Mouse (Mus musculus) telencephalon, adult 2 months (tissue): ENCODE measurements around the gene Tmem82.

Experiments used
- DNase-seq: peaks from one replicate; pipeline ENCODE4 v3.0.0-alpha.2; 2011; ENCODE audit warnings: low read depth, low spot score

Tmem82 gene

DNA sequence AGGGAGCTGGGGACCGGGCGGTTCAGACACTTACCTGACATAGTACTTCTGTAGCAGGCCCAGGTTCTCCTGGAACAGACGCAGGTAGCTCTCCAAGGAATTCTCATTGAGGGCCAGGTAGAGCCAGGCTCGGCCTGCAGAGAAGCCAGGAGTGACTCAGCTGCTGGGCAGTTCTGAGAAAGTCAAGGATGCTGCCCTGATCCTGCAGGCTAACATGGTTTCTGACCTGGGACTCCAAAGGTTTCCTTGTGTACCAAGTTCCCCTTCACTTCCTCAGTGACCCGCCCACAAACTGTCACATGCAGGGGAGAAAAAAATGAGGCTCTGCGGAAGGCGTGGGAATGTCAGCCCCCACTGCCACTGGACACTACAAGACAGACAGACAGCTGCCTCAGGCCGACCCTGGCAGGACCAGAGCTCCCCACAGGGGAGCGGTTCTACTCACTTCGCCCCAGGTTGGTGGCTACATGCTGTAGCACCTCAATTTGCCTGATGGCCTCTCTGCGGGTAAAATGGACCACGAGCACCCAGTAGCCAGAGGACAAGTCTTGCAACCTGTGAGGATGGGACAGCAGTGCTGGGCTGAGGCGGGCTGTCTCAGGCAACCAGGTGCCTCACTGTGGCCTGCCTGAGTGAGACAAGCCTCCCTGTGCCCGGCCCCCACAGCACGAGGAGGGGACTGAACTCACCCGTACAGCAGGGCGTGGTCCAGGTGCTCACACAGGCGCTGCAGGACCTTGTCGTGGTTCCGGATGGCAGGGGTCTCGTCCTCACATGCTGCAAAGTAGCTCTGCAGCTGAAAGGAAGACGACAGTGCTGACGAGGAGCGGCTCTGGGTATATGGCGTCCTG is 23.8 kb upstream of the Tmem82 start:
- DNase-seq = no peak

DNA sequence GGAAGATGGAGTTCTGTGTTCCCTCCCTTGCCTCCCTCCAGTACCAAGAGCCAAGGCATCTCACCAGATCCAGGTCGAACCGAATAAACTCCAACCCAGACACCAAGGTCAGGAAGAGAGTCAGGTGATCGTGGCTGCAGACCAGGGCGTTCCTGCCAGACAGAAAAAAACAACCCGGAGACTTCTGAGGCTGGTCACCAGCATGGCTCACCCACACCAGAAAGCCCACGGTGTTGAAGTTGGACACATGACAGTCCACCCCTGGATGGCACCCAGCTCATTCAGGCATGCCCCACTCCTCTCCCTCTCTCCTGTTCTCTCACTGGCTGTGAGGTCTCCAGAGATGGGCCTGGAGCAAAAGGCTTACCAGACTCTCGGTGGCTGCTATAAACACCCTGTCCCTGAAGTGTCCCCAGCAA is 22.9 kb upstream of the Tmem82 start:
- DNase-seq = no peak

DNA sequence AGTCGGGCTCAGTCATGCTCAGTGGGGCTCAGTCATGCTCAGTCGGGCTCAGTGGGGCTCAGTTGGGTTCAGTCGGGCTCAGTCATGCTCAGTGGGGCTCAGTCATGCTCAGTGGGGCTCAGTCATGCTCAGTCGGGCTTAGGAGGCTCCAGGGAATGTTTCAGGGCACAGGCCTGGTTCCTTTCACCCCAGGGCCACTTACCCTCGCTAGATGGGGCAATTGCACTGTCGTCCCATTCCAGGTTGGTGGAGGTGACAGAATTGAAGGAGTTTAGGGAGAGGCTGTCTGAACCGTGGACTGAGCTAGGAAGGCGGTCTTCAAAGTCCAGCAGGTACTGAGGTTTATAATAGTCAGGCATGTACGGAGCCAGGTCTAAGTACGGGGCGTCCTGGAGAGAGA is 21.0 kb upstream of the Tmem82 start:
- DNase-seq = no peak

DNA sequence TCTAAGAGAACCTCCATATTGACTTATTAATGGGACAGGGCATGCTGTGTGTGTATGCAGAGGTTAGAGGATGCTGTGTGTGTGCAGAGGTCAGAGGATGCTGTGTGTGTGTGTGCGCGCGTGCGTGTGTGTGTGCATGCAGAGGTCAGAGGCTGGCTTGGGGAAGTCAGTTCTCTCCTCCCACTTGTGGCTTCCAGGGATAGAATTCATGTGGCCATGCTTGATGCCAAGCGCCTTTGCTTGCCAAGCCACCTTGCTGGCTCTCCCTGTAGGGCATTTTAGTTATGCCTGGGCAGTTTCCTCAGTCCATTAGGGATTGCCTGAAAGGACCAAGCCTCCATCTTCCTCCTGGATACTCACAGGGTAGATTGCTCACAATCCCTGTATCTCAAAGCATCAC is 18.3 kb upstream of the Tmem82 start:
- no peak for DNase-seq

DNA sequence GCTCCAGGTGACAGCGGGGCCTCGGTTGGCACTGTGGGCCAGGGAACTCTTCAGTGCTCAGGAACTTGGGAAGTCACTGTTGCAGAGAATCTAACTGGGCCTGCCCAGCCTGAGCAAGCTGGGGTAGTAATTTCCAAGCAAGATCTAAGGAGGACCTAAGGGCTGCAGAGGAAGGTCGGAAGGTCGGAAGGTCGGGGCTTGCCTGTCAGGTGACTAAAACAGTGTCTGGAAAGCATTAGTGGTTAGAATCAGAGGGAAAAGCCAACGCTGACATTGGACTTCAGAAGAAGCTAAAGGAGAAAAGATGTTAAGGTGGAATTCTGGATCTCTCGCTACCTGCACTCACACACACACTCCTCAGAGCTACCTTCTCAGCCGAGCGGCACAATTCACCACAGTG is 17.6 kb upstream of the Tmem82 start:
- no peak for DNase-seq

DNA sequence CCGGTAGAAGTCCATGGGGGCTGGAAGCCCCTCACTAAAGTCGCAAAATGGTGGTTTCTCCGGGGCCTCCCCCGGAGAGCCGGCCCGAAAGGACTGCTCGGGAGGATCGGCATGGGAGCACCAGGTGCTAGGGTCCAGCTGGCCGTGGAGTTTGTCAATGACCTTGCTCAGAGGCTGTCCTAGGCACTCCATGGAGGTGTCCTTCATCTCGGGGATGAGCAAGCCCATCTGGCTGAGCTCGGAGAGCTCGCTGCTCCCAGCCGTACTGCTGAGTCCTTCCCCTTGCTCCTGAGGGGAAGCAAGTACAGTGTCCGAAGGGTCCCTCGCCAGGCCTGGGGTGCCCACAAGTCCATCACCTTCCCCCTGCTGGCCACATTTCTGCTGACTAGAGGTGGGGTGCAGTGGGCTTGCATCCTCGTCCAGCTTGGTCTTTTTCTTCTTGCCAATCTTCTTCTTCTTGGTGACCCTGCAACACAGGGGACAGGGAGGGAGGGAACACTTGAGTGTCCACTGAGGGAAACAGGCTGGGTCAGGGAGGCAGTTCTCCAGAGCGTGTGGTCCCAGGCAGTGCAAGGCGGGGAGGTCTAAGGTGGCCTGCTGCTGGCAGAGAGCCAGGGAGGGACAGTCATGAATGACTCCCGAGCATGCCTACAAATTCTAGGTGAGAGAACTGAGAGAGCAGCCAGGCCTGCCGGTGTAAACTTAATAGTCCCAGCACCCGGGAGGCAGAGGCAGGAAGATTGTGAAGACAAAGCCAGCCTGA is 13.9 kb upstream of the Tmem82 start:
- DNase-seq = no peak

DNA sequence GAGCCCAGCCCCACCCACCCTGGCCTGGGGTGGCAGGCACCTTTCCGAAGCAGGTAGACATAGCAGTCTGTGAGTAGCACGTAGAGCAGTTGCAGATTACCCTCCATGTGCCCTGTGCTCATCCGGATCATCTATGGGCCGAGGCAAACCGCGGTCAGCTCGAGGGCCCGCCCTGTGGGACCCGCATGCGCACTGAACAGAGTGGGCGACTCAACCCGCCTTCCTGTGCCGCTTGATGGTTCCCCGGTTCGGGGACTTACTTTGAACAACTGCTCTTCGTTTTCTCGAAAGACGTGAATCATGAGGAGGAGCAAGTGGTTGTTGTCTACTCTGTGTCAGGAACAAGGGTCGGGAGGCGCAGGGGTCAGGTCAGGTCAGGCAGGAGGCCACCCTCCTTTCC is 12.8 kb upstream of the Tmem82 start:
- no peak for DNase-seq

DNA sequence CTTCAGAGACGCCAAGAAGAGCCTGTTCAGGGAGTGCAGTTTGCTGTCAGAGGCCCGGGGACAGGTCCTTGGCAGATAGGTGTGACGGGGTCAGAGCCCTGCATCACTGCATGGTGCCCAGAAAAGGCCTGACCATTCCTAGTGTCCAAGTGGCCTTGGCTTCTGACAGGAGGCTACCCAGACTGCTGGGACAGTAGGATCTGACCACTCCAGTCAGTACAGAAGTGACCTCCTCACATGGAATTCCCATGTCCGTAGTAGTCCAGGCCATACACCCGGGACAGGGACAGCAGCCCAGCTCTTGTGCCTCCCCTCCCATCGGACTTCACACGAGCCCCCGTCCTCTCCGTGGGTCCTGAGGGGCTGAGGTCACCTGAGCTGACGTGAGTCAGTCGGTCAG is 11.6 kb upstream of the Tmem82 start:
- DNase-seq = no peak

DNA sequence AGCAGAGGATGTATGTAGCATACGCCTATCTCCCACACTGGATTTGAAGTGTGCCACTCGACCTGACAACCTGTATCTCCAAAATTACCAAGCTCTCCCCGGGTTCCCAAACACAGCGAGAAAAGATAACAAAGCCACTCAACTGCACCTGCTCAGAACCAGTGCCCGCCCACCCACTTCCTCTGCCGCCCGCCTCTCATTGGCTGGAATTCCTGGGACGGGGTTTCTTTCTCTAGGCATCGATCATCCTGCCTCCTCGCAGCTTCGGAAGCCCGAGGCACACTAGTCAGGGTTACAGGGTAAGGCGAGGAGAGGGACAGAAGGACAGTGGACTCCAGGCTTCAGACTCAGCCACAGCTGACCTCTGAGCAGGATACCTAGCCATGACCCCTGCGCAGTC is 10.2 kb upstream of the Tmem82 start:
- no peak for DNase-seq

DNA sequence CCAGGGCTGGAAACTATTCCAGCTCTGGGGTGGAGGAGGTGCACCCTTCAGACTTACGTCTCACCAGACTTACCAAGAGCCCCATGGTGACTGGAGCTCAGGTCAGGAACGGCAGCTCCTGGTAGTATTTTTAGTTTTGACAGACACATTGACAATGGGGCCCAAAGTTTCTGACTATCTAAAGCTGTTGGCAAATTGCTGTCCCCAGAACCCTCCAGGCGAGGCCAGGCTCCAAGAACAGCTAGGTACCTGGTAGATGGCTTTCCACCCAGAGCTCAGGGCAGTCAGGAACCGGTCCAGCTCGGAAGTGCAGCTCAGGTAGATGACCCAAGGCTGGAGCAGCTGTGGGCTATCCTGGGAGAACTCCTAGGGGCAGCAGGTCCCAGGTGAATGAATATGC is 9.1 kb upstream of the Tmem82 start:
- no peak for DNase-seq

DNA sequence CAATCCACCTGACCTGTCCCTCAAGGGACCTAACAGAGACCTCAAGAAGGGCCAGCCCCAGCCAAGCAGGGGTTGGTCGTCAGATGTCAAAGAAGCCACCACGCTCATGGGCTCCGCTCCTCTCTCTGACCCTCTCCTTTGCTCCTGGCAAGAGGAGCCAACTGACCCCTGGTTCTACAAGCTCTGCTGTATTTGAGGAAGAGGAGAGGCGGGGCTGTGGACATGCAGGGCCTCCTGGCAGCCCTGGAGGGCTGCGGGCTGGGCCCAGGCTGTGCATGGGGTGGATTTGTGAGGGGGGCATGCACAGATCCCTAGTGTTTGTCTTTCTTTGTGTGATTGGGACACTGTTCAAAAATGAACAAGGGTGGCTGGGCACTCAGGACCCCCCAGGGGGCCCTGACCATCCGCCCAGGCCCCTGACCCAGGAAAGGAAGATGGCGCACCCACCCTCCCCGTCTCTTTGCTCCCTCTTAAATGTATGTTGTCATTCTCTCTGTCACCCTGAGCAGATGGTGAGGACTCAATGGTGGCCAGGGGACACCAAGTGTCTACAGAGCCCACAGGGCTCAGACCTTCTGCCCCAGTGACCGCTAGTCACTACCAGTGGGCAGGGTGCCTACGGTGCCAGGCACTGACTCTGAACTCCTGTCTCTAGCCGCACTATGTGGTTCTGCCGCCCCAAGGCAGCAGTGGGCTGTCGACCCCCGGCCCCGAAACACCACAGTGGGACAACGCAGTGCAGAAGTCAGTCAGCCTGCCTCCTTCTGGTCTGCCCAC is 7.5 kb upstream of the Tmem82 start:
- no peak for DNase-seq

DNA sequence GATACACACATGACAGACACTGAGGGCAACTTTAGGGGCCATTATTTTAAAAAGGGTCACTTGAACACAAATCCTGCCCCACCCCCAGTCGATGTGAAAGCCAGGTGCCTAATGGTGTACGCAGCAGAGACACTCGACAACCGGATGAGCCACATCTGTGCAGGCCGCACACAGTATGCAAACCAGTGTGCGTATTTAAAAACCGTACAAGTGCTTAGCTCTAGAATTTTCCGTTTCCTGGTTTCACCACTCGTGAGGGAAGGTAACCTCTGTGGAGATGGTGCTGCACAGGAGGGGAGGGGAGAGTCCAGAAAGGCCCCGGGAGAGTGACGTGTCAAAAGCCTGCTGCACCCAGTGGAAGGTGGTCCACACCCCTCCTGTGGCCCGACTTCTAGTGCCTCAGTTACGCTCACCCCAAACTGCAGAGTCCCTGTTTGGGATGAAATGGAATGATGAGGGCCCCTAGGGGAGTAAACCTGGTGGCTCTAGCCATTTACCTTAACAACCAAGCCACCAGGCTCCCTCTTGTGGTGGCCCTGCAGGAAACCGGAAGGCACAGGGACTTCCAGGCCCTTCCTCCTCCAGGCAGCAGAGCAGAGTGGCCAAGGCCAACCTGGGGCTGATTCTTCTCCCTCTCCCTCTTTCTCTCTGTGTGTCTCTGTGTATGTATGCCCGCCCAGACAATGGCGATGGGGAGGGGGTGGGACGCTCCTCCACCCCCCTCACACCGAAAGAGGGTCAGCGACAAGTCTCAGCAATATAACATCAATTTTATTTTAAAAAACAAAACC is 6.7 kb upstream of the Tmem82 start:
- DNase-seq = no peak

DNA sequence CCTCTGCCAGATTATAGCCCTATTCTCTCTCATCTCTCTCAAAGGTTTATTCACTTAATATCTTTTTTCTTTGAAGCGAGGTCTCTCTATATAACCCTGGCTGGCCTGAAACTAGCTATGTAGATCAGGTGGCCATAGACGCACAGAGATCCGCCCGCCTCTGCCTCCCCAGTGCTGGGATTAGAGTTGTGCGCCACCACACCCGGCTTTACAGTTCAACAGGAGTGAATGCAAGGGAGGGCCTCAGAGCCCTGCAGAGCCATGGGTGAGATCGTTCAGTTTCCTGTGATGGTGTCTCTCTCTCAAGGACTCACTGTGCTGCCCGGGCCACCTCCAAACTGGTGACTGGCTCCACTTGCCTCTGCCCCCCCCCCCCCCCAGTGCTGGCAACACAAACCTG is 5.7 kb upstream of the Tmem82 start:
- no peak for DNase-seq

DNA sequence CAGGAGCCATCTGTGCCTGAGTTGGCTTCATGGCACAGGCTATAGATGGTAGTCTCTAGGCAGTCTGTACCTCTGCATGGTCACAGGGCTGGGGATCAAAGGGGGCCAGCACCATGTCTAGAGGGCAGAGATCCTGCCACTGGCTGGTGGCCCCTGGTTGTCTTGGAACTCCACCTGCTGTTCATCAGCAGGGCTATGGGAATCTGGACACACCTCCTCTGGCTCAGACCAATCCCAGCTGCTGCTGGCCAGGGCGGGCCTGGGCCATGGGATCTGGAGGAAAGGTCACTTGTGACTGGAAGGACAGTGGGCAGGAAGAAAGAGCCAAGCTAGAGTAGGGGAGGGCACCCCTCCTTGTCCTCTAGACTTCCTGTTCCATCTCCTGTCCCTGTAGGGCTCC is 5.2 kb upstream of the Tmem82 start, which contains the start of gene Slc25a34:
Gene Slc25a34, minus strand, starts transcription at position 156 of the 400 bp plus-strand sequence.
- DNase-seq = no peak

DNA sequence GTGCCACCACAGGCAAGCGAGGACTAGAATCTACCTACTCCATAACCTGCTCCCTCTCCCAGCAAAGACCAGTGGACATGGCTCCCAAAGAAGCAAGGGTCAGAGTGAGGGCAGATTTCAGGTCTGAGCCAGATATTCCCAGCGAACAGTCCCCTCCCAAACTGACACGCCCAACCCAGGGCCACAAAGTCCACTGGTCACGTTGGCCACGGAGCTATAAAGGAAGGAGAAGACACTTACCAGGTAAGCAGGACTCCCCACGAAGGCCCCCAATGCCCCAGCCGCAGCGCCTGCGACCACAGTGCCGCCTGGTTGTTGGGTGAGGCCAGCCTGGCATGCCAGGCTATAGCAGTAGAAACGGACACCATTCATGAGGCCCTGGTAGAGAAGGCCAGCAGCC is 4.6 kb upstream of the Tmem82 start:
- no peak for DNase-seq

DNA sequence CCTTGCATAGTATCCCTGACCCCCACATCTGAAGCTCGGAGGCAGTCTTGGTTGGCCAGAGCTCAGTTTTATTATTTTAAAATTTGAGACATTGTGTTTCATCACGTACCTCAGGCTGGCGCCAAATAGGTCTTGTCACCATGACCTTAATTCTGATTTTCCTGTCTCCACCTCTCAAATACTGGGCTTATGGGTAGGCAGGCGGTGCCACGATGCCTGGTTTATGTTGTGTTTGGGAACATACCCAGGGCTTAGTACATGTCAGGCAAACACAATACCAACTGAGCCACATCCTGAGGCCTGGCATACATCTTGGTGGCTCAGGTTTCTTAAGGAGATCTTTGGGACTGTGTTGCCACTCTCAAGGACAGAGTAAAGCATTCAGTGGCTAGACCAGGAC is 4.1 kb upstream of the Tmem82 start:
- no peak for DNase-seq

DNA sequence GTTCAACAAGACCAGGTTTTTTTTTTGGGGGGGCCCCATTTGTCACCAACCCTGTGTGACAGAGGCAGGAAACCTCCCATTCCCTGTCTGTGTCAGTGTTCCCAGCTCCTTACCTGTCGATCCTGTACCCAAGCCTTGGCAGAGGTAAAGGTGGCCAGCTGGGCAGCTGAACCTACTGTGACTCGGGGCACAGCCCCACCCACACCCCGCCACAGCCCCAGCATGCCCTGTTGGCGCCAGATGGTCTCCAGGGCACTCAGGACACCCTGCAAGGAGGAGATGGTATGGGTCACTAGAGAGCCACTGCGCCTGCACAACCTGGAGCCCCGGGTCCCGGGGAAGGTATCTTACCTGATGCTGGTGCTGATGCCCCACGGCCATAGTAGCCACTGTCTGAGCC is 3.7 kb upstream of the Tmem82 start:
- no peak for DNase-seq

DNA sequence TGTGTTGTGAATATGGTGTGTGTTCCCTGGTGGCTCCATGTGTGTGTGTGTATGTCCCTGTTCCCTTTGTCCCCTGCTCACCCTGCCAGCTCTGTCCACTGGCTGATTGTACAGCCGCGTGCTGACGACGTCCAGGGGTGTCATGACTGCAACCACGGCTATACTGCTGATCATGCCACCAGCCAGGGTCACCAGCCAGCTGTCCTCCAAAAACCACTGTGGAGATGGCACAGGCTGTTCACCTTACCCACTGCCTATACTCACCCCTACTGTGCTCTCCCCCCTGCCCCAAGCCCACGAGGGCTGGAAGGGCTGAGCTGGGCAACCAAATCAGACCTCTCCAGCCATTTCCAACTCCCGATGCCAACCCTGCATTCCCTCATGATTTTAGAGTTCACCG is 2.9 kb upstream of the Tmem82 start:
- DNase-seq = no peak

DNA sequence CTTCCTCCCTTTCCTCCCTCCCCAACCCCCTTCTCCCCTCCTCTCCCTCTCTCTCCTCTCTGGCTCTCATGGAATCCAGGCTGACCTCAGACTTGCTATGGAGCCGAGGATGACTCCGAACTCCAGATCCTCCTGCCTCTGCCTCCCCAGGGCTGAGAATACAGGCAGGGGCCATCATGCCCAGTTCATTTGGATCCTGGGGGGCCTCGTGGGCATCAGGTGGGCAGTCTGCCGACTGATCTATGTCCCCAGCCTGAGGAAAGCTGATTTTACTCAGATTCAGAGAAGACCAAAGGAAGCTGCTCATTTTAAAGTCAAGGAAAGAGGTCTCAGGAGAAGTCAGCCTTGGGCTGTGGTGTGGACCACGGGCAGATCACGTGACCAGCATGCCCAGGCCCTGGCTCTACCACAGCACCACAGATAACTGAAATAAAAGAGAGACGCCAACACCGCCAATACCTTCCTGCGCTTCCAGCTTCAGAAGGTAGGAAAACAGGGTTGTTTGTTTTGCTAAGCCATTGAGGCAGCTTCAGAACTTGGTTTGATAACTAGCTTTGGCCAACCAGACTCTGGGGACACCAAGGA is 958 bp upstream of the Tmem82 start:
- no peak for DNase-seq

DNA sequence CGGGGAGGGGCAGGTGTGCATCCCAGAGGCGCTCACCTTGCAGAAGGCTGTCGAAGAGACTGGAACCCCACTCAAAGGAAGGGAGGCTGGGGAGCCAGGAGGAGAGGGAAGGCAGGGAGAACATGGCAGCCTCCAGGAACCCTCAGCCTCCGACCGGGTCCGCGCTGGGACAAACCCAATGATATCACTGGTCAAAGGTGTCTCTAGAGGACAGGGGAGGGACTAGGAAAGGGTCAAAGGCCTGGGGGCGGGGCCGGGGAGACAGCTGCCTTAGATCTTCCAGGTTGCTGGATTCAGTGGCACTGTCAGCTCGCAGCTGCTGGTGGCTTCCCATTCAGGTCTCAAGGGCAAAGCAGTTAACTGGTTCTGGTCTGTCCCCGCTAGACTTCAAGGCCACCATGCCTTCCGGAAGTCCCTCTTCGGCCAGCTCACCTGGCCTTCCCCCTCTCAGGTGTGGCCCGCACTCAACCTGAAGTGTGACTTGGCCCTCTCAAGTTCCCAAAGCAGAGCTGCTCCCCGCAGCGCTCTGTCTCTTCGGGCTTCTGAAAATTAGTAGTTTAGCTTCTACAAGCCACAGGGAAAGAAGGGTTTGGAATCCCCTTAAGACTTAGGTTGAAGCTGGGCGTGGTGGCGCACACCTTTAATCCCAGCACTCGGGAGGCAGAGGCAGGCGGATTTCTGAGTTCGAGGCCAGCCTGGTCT is 419 bp downstream of the Tmem82 start:
- DNase-seq = no peak

DNA sequence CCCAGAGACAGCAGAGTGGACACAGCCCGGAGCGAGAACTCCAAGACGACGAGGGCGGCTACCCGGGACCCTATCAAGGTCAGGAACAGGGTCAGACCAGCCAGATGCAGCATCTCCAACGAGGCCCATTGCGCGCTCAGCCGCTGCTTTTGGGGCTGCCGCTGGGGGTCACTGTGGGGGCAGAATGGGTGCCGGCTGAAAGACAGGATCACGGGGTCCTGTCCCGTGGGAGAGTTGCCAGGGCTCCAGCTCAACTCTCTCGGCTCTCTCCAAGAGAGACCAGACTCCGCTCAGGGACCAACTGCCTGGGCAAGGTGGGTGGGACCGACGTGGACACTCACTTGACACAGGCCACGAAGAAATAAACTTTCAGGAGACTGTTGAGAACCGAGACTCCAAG is 1.1 kb downstream of the Tmem82 start:
- no peak for DNase-seq
